12 mouse cellular contexts compared by ENCODE assay signal in the genomic region with DNA sequence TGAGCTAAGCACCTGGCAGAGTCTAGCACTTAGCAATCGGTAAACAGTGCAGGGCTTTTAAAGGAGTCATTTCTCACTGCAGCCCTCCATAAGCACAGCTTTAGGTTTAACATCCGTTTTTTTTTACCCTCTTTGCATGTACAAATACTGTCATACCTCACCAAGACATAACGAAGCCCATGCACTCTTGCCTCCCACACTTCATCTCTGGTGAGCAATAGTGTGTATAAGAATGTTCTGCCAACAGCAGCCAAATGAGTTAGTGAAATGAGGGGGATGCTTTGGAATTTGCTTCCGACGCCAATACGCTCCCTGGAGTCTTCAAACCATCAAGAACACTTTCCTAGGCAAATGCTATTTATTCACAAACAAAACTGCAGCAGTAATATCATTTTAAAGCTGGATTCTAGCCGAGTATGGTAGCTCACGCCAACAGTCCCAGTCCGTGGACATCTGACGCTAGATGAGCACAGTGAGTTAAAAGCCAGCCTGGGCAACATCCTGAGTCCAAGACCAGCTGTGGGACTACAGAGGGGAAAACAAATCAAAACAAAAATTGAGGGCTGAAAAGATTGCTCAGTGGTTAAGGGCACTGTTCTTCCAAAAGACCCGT. TPM values are rescaled to one million over a fixed set of nuclear protein-coding genes. Genes with fewer than 3 reads are reported as not detected.
A peak's percentile ranks its signal among the peaks of the same experiment; 100 is the strongest.
DNase-seq lines count a peak whose midpoint lies in the region; ATAC-seq and TF ChIP-seq lines count a peak whose summit lies in the region.
"Had no signal": no experiment of that assay in that cellular context is flagged by ENCODE, and none has a peak within 500 bp of the region (broad histone marks: within the 10 kb centered on the region; RNA-seq: fewer than 3 reads in every experiment).

No protein-coding gene starts in this region.

- H3K36me3 ChIP-seq in heart, embryonic 12.5 days: peaks cover 13% of the 10 kb centered on the region
- H3K36me3 ChIP-seq in lung, embryonic 16.5 days (ENCODE audit: control insufficient read depth, insufficient read depth, low read length): no peaks in the 10 kb centered on the region
- no peaks in the 10 kb centered on the region for H3K36me3 ChIP-seq in thymus, adult 2 months (ENCODE audit: control insufficient read depth, insufficient read depth, low read length)
- H3K36me3 ChIP-seq in liver, embryonic 11.5 days (ENCODE audit: control insufficient read depth, insufficient read depth, low read length): peaks cover 4% of the 10 kb centered on the region; the same call in 1 of the 2 replicates

- ATAC-seq in heart, embryonic 12.5 days (ENCODE audit: insufficient number of reproducible peaks, low FRiP score): no peak
- ATAC-seq in lung, embryonic 16.5 days (ENCODE audit: low read depth): peak; percentile 84
- no peak for ATAC-seq in liver, embryonic 11.5 days (replicated peaks; ENCODE audit: low FRiP score)
- ATAC-seq: forebrain, embryonic 14.5 days; hindbrain, embryonic 16.5 days; liver, embryonic 12.5 days; midbrain, embryonic 13.5 days had no signal

- DNase-seq in heart, adult 18-20 months: peak; percentile 36 to 49
- DNase-seq in right cerebral cortex, adult 2 months (ENCODE audit: low spot score in 2 of 2): peak; percentile 20 to 36
- DNase-seq in right cerebral cortex, postnatal 14 days: no peak
- DNase-seq in urinary bladder, postnatal 10 days (ENCODE audit: low spot score): no peak
- no peak for DNase-seq in thymus, adult 2 months
- DNase-seq in liver, embryonic 11.5 days (ENCODE audit: low spot score): no peak

- 84% methylated on average over 11 of the region's 11 CpGs for WGBS in heart, embryonic 12.5 days
- WGBS in lung, embryonic 16.5 days: 43% methylated on average over 11 of the region's 11 CpGs
- WGBS in thymus, adult 2 months: 95% methylated on average over 11 of the region's 11 CpGs
- 88% methylated on average over 11 of the region's 11 CpGs for WGBS in liver, embryonic 11.5 days

- no peaks in the 10 kb centered on the region for H3K9me3 ChIP-seq in heart, embryonic 12.5 days (replicated peaks)
- H3K9me3 ChIP-seq in lung, embryonic 16.5 days (ENCODE audit: control insufficient read depth, low read length): no peaks in the 10 kb centered on the region
- H3K9me3 ChIP-seq in liver, embryonic 11.5 days (ENCODE audit: control insufficient read depth, low read length): no peaks in the 10 kb centered on the region
- H3K9me3 ChIP-seq: liver, embryonic 12.5 days; midbrain, embryonic 13.5 days had no signal

- H3K4me3 ChIP-seq in heart, embryonic 12.5 days: no peak overlapping the region
- no peak overlapping the region for H3K4me3 ChIP-seq in lung, embryonic 16.5 days (ENCODE audit: low read length)
- no peak overlapping the region for H3K4me3 ChIP-seq in thymus, adult 2 months (ENCODE audit: control insufficient read depth, insufficient read depth, low read length)
- H3K4me3 ChIP-seq in liver, embryonic 11.5 days (ENCODE audit: low read depth, low read length): no peak overlapping the region
- H3K4me3 ChIP-seq: liver, embryonic 12.5 days; midbrain, embryonic 13.5 days had no signal

- H3K27ac ChIP-seq in heart, embryonic 12.5 days (ENCODE audit: poor library complexity, severe bottlenecking): no peak overlapping the region
- H3K27ac ChIP-seq in lung, embryonic 16.5 days (ENCODE audit: low read length): peak overlapping the region; percentile 54
- no peak overlapping the region for H3K27ac ChIP-seq in thymus, adult 2 months (ENCODE audit: control insufficient read depth, insufficient read depth, low read length)
- H3K27ac ChIP-seq in liver, embryonic 11.5 days (ENCODE audit: low read depth, low read length): no peak overlapping the region
- H3K27ac ChIP-seq: liver, embryonic 12.5 days; midbrain, embryonic 13.5 days had no signal

- H3K9ac ChIP-seq in heart, embryonic 12.5 days: no peak overlapping the region
- H3K9ac ChIP-seq in lung, embryonic 16.5 days (ENCODE audit: low read length): no peak overlapping the region
- no peak overlapping the region for H3K9ac ChIP-seq in liver, embryonic 11.5 days (ENCODE audit: low read depth, low read length)
- H3K9ac ChIP-seq: liver, embryonic 12.5 days; midbrain, embryonic 13.5 days had no signal

- no peak for TF ChIP-seq POLR2A in thymus, adult 2 months (IDR thresholded peaks at IDR 0.05; ENCODE audit: control insufficient read depth, extremely low read depth, insufficient read depth, low read length, poor library complexity)

- no peaks in the 10 kb centered on the region for H3K27me3 ChIP-seq in heart, embryonic 12.5 days (replicated peaks)
- H3K27me3 ChIP-seq in lung, embryonic 16.5 days (ENCODE audit: control insufficient read depth, insufficient read depth, low read depth, low read length): no peaks in the 10 kb centered on the region
- no peaks in the 10 kb centered on the region for H3K27me3 ChIP-seq in thymus, adult 2 months (ENCODE audit: control insufficient read depth, insufficient read depth, low read length)
- no peaks in the 10 kb centered on the region for H3K27me3 ChIP-seq in liver, embryonic 11.5 days (replicated peaks; ENCODE audit: control insufficient read depth, insufficient read depth, low read length)
- H3K27me3 ChIP-seq: liver, embryonic 12.5 days; midbrain, embryonic 13.5 days had no signal

- H3K4me1 ChIP-seq in heart, embryonic 12.5 days (replicated peaks): peaks cover 7% of the 10 kb centered on the region; the same call in 1 of the 2 replicates
- peaks cover 4% of the 10 kb centered on the region; the same call in 1 of the 2 replicates for H3K4me1 ChIP-seq in lung, embryonic 16.5 days (replicated peaks; ENCODE audit: control insufficient read depth, insufficient read depth, low read length)
- H3K4me1 ChIP-seq in thymus, adult 2 months (replicated peaks; ENCODE audit: control insufficient read depth, insufficient read depth, low read length): no peaks in the 10 kb centered on the region
- H3K4me1 ChIP-seq in liver, embryonic 11.5 days (replicated peaks; ENCODE audit: control insufficient read depth, insufficient read depth, low read length): no peaks in the 10 kb centered on the region
- H3K4me1 ChIP-seq: liver, embryonic 12.5 days; midbrain, embryonic 13.5 days had no signal

- no peak overlapping the region for H3K4me2 ChIP-seq in heart, embryonic 12.5 days
- H3K4me2 ChIP-seq in lung, embryonic 16.5 days (ENCODE audit: low read depth, low read length): no peak overlapping the region
- no peak overlapping the region for H3K4me2 ChIP-seq in liver, embryonic 11.5 days
- H3K4me2 ChIP-seq: liver, embryonic 12.5 days; midbrain, embryonic 13.5 days had no signal

- no peak for TF ChIP-seq CTCF in thymus, adult 2 months (IDR thresholded peaks at IDR 0.05; ENCODE audit: borderline replicate concordance, control insufficient read depth, extremely low read depth, insufficient read depth, low read length, poor library complexity)

RNA-seq across cellular contexts. Expression of a gene that starts 18.4 kb away (rescaled TPM):
- 1 to 10 TPM; 4.2 to 5.5 TPM for total RNA-seq in heart, adult 18-20 months (2021)
- 16.3 and 16.8 TPM in 2 replicates for polyA plus RNA-seq in heart, embryonic 12.5 days (2016; fragmentation: Nextera tagmentation; extraction: Ambion mirVana)
- polyA plus RNA-seq in lung, embryonic 16.5 days (2015; fragmentation: Nextera tagmentation; extraction: Ambion mirVana): 16.2 and 21.9 TPM in 2 replicates
- polyA plus RNA-seq in thymus, adult 2 months (2012; rRNA removed): 13.3 and 16.4 TPM in 2 replicates
- 11.8 and 12.4 TPM in 2 replicates for polyA plus RNA-seq in liver, embryonic 11.5 days (2014; fragmentation: Nextera tagmentation; extraction: Ambion mirVana)

Comparison
In these comparisons a context has a peak if more than half of its experiments do, and no peak if none do; other contexts are left out.
1. DNase-seq: peak in heart, adult 18-20 months (2 of 2) and right cerebral cortex, adult 2 months (2 of 2); none in right cerebral cortex, postnatal 14 days (single experiment), urinary bladder, postnatal 10 days (single experiment), thymus, adult 2 months (single experiment) and liver, embryonic 11.5 days (single experiment).